Mouse (Mus musculus): ENCODE measurements at regions not wholly inside any gene's neighbourhood (a gene's known extent, or its start where the extent isn't known, plus 50 kb on each side); places are given as distances from the start of the nearest gene placed in this dataset.
"Not testable (repeated sequence)": the region's sequence is repeated elsewhere in the genome, so short reads cannot be mapped to it uniquely, and the experiment has no call there.

DNA sequence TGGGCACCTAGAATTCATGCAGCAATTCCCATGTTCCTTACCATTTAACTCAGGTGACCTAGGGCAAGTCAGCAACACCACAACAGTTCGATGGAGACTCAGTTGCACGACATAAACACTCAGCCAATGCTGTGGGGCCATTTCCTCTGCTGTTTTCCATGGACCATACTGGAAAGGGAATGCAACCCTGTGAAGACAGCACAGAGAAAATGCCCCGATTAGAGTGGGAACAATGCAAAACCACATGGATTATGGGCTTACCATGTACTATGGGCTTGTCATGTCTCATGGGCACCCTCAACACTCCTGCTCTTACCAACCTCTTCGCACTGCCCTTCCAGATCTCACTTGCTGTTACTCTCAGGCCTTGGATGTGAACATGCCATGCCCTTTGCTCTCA, 207.6 kb downstream of the Snurf start:
- peak; percentile 3 for DNase-seq (ENCODE audit: low spot score)

DNA sequence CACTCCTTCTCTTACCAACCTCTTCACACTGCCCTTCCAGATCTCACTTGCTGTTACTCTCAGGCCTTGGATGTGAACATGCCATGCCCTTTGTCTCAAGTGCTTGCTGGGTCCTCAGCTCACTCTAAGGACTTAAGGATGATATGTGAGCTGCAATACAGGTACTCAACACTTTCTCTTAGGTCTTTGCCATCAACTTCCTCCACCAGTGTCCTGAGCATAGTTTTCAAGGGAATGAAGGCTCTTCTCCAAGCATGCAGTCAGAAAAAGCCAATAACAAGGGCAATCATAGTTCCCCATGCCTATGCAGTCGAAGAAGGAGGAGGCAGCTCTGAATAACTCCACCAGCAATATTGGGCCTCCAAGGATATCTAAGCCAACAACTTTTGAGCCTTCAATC, 235.1 kb downstream of the Snurf start:
- not testable (repeated sequence) for DNase-seq (ENCODE audit: low spot score)

DNA sequence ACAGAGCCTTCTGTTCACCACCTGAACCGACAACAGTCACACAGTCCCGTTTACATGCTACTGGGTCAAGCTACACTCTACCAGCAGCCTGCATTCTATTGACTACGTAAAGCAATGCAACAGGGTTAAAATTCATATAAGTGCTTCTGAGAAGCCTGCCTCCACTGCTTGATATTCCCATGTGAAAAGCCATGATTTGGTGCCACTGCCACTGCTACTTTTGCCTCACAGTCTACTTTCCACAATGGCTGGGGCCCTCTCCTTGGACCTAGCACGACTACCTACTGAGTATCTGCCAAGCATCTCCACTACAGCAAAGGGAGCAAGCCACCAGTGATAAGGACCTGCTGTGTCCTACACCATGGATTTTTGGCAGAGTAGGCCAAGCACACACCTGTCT, 236.2 kb downstream of the Snurf start:
- not testable (repeated sequence) for DNase-seq (ENCODE audit: low spot score)

DNA sequence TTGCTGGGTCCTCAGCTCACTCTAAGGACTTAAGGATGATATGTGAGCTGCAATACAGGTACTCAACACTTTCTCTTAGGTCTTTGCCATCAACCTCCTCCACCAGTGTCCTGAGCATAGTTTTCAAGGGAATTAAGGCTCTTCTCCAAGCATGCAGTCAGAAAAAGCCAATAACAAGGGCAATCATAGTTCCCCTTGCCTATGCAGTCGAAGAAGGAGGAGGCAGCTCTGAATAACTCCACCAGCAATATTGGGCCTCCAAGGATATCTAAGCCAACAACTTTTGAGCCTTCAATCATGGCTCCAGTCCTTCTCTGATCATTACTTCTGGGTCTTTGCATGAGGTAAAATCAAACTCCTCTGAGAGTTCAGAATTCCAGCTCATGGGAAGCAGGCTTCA, 237.5 kb downstream of the Snurf start:
- peak; percentile 3 for DNase-seq (ENCODE audit: low spot score)

All from embryo, embryonic 10 days (tissue).